Mouse (Mus musculus) induced T-regulatory cell, adult 2 months (primary cell): ENCODE results near the gene Chkb.

Experiments
- DNase-seq: peaks from one replicate; pipeline ENCODE4 v3.0.0-alpha.2; 2012; ENCODE audit warnings: low read depth

The Chkb gene

DNA sequence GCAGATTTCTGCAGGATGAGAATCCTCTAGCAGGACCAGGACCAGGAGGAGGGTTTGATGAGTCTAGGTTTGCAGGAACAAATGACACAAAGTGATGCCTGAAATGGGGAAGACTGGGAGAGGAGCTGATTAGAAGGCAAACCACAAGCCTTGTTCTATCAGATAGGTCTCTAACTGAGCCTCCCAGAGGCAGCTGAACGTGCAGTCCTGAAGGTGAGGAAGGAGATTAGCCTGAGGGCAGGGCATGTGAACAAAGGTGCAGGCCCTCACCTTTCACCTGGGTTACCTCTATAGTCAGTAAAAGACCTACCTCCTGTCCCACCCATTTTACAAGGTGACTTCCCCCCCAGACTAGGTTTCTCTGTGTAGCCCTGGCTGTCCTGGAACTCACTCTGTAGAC lies 30.0 kb downstream of the Chkb start:
- no peak for DNase-seq

DNA sequence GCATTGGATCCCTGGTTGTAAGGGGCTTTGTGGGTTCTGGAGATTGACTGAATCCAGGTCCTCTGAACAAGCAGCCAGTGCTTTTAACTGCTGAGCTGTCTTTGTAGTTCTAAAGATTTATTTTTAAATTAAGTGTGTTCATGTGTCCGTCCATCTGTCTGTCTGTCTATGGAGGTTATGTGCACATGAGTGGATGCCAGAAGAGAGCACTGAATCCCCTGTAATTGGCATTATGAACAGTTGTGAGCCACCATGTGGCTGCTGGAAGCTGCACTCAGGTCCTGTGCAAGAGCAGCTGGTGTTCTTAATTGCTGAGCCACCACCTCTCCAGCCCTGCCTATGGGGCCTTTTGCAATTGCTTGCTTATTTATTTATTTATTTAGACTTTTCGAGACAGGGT lies 31.6 kb downstream of the Chkb start:
- no peak for DNase-seq

DNA sequence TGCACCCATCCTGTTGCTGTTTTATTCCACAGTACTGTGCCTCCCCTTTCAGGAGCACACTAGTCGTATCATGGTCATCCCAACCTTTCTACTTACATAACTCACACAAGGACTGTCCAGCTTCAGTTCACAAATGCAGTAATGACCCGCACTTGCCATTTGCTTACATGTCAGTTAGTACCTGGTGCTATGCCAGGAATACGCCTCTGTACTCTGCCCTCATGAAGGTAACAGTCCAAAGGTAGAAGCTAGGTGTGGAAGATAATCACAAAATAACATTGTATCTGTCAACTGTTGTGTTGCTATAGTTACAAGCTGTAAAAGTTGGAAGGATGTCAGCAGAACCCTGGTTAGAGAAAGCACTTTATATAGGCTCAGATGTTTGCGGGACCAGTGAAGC lies 32.8 kb downstream of the Chkb start:
- DNase-seq, result no peak

DNA sequence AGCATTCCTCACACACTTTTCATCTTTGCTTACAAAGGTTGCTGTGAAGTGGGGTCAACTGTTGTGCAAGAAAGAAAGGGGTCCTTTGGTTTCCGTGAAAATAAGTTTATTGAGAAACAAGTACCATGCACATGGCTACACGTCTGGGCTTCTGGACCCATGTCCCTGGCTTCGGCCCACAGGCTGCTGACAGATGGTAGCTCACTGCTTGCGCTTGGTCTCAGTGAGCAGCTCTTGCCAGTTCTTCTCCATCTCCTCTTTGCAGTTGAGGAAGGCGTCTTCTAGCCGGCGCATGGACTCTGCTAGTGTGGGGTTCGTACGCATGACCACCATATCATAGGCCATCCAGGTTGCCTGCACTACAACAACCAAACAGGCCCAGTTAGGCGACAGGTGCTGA lies 39.6 kb downstream of the Chkb start:
- no peak for DNase-seq

DNA sequence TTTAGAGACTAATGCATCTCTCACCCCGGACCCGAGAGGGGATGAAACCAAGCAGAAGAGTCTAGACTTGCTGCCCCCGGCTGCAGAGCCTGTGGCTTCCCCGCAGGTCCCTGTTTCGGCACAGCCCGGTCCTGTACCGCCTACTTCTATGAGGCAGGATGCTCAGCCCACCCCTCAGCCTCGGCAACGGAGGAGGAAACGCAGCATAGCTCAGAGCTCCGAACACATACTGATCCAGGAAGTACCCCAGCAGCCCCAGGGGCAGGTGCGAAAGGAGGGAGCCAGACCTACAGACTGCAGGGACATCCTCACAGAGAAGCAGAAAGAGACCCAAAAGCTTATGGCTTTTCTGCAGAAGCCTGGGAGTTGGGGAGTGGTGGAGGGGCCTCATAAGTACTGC lies 42.6 kb downstream of the Chkb start:
- DNase-seq, result peak; percentile 30

DNA sequence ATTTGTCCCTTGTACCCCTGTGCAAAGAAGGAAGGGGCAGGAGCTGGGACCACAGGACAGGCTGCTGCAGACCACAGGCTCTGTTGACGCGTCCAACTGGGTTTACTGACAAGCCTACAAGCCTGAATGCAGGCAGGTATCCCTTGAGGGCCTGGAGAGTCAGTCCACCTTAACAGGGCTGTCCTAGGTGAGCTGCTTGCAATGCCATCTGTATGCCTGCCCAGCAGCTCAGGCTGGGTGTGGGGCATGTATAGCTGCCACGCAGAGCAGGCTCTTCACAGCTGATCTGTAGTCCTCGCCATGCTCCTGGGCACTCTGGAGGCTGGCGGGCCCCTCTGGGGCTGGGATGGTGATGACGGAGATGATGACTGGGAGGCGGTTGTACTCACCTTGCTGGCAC lies 45.1 kb downstream of the Chkb start, which contains the start of gene Klhdc7b:
TSS of gene Klhdc7b (plus strand) at position 301 of the 400 bp plus-strand sequence.
- DNase-seq, result no peak

DNA sequence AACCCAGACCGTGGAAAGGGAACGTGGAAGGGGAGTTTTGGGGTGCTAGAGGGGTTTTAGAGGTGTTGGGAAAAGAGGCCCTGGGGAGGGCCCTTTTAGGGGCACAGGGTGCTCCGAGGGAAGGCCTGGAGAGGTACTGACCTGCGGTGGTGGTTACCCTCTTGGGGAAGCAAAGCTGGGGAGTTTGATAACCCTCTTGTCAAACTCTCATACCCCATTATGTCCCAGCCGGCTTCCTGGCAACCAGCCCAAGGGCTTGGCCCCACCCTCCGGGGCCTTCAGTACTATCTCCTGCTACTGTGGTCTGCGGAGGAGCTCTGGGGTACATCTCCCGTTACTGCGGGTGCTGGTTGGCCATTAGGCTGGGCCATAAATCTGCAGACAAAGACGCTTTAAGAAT lies 50.3 kb downstream of the Chkb start:
- no peak for DNase-seq

DNA sequence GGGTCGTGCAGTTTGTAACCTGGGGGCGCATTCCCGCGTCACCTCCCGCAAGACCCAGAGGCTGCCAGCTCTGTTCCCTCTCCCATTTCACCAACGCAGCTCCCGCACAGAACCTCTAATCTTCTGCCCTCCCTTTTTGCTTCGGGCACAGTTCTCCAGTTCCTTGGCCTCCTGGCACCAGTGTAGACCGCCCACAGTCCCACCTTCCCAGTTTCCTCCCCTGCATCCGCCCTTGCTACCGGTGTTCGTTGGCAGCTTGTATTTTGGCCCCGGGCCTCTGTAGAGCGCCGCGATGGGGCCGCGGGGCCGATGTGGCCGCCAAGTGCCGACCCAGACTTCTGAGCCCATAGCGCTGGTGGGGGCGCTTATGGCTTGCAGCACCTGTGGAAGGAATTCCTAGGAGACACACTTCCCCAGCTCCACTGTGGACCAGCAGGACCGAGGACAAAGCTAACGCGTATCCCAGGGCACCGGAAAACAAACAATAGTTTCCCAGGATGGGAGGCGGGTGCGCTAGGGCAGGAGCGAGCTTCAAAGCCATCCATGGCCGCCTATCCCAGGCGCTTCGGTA lies 50.8 kb downstream of the Chkb start, which contains the start of gene Odf3b:
TSS of gene Odf3b (minus strand) at position 452 of the 571 bp plus-strand sequence.
- peak; percentile 46 for DNase-seq

DNA sequence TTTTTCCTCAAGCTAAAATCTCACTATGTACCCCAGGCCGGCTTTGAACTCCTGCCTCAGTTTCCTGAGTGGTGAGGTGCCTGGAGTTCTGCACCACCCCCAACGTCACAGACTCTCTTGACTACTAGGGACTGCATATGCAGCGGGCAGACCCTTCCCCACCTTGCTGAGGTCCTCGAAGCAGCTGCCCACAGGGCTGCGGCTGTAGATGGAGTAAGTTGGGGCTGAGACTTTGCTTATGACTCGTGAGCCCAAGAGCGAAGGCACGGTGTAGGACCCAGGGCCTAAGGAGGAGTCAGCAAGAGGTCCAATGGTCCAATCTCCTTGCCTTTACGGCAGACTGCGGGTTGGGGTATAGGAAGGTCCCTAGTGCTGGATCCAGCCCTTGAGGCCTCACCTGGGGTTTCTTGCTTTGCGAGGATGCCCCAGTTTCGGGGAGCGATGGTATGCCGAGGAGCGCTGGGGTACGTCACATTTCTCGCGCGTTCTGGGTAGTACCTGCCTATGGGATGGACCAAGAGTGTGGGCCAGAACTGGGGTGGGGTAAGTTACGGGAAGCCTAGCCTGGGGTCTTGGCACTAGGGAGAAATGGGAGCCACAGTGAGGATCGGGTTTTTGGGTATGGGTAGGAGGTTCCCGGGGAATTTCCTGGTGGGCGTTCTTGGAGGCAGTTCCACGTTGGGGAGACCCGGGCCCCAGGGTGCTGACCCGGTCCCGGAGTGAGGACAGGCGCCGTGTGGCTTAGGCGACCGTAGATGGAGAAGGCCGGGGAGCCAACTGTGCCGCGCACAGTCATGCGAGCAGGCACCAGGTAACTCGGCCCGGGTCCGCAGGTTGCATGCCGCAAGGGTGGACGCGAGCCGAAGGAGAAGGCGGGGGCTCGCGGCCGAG lies 51.5 kb downstream of the Chkb start:
- DNase-seq, result peak; percentile 17

DNA sequence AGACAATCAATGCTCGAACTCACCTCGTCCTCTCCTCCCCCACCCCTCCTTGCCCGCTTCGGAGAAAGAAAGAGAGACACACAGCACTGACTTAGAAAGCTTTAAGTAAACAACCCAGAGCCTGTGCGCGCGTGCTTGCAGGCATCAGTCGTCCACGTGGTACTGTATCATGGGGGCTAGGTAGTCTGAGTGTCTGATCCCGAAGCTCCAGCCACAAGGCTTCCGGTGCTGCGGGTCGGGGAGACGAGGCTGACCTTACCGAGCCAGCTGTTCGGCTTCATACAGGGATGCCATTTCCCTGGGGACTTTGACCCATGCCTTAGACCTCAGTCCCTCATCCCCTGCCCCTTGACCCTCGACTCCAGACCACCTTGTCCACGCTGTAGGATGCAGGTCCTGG lies 52.3 kb downstream of the Chkb start:
- DNase-seq, result no peak

DNA sequence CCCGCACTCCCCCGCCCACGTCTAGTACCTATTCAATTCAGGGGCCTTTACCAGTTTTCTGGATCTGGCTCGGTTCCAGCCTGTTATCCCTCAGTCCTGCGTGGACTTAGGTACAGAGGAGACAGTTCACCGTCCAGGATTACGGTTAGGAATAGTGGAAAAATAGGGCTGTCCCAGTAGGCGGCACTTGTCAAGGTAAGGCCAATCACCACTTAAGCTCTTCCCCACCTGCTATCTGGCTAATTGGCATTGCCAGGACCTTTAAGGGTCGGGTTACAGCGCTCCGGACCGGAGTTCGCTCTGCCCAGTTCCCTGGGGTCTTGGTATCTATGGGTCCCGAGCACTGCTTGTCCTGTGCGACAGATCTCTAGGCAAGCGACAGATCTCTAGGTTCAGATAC lies 52.8 kb downstream of the Chkb start, which contains the start of gene Tymp:
TSS of gene Tymp (minus strand) at position 83 of the 400 bp plus-strand sequence.
- no peak for DNase-seq
